Mouse (Mus musculus): ENCODE data around the gene Ankrd60. TPM values are rescaled to one million over a fixed set of nuclear protein-coding genes. Genes with fewer than 3 reads are reported as not detected.

The Ankrd60 gene
- polyA plus RNA-seq, 1 experiment from 2014 or later, result not detected

DNA sequence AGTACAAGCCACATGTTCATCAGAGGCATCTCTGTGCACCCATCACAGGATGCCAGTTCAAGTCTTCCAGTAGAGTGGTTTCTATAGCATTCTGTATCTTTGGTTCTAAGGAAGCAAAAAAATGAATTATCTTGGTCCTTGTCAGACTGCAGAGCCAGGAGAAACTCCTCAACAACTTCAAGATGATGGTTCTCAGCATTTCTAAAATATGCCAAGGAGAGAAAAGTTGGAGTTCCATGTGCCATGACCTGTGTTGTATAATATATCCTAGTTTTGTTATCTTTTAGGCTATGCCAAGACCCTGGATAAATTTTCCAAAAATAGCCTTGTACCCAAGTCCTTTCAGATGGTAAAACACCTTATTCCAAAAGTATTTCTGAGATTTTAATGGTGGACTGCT, 2.9 kb upstream of the Ankrd60 start:
- H3K4me1 ChIP-seq, result peaks cover 27% of the 10 kb centered on the region
- H3K27ac ChIP-seq (replicated peaks), result no peak overlapping the region
- no peaks in the 10 kb centered on the region for H3K36me3 ChIP-seq (replicated peaks)
- H3K9me3 ChIP-seq, result no peaks in the 10 kb centered on the region
- H3K27me3 ChIP-seq (replicated peaks; ENCODE audit: low read depth, poor library complexity, severe bottlenecking), result peaks cover 62% of the 10 kb centered on the region
- no peak for DNase-seq (ENCODE audit: low spot score)
- H3K4me3 ChIP-seq, result no peak overlapping the region

DNA sequence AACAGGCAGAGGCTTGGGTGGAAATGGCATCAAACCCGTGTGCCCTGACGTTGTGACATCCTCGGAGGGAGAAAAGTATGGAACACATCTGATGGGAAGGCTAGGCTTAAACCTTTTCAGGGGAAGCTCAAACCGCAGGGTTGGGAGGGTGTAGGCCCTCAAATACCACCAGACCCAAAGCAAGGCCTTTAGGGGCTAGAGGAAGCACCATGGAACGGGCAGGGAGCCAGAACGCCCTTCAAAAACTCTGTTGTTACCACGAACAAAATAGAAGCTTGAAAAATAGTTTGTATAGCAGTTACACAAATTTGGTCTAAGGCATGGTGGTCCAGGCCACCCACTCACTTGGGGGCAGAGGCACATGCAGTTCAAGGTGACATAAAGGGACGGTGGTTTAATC, 430 bp upstream of the Ankrd60 start:
- 33% methylated on average over 8 of the region's 8 CpGs for WGBS
- no peak for DNase-seq (ENCODE audit: low spot score)
- Histone ChIP-seq H3K27ac (replicated peaks) (no peak overlapping the region; the same call in 1 of the 2 replicates), H3K36me3 (replicated peaks) (no peaks in the 10 kb centered on the region), H3K4me3 (peak overlapping the region; percentile 63), H3K27me3 (replicated peaks; ENCODE audit: low read depth, poor library complexity, severe bottlenecking) (peaks cover 44% of the 10 kb centered on the region), H3K4me1 (peaks cover 12% of the 10 kb centered on the region), H3K9me3 (no peaks in the 10 kb centered on the region)

DNA sequence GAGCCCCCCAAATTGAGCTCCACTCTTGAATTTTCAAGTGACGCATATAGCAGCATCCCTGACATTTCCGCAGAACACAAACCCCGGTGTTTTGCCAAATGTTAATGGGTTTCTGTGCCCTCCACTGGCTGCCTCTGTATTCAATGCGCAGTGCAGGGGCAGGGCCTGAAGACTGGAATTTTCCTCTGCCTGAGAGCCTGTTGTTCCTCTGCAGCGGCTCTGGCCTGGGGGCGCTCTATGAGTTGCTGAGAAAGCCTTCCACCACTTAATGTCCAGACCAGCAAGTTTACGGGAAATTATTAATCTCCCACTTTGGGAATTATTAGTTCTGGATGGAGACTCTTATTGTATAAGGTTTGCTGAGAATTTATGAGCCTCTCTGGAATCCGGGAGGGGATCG, 14.0 kb downstream of the Ankrd60 start:
- DNase-seq (ENCODE audit: low spot score), result no peak
- no peak overlapping the region for H3K27ac ChIP-seq (replicated peaks)

DNA sequence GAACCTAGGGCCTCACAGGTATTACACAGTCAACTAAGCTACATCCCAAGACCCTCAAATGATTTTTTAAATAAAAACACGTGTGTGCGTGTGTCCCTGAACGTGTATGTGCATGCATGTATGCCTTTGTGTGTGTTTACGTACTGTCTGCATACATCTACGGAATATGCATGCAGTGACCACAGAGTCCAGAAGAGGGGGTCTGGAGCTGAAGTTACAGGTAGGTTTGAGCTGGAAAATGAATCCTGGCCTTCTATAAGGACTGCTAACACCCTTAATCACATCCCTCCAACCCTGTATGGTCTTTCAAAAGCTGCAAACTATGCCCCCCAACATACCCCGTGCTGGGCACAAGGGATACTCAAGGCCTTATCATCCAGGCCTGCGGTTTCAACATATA, 14.8 kb downstream of the Ankrd60 start:
- Histone ChIP-seq H3K4me1 (peaks cover 28% of the 10 kb centered on the region), H3K4me3 (no peak overlapping the region), H3K27ac (replicated peaks) (no peak overlapping the region), H3K36me3 (replicated peaks) (no peaks in the 10 kb centered on the region), H3K9me3 (no peaks in the 10 kb centered on the region), H3K27me3 (replicated peaks; ENCODE audit: low read depth, poor library complexity, severe bottlenecking) (no peaks in the 10 kb centered on the region)
- DNase-seq (ENCODE audit: low spot score), result no peak
- WGBS, result 73% methylated on average over 7 of the region's 7 CpGs

More for the DNA sequence above, 14.0 kb downstream of the Ankrd60 start:
- H3K4me1 ChIP-seq, result peaks cover 20% of the 10 kb centered on the region
- no peak overlapping the region for H3K4me3 ChIP-seq
- no peaks in the 10 kb centered on the region for H3K27me3 ChIP-seq (replicated peaks; ENCODE audit: low read depth, poor library complexity, severe bottlenecking)
- no peaks in the 10 kb centered on the region for H3K36me3 ChIP-seq (replicated peaks)
- 67% methylated on average over 9 of the region's 9 CpGs for WGBS
- H3K9me3 ChIP-seq, result no peaks in the 10 kb centered on the region

DNA sequence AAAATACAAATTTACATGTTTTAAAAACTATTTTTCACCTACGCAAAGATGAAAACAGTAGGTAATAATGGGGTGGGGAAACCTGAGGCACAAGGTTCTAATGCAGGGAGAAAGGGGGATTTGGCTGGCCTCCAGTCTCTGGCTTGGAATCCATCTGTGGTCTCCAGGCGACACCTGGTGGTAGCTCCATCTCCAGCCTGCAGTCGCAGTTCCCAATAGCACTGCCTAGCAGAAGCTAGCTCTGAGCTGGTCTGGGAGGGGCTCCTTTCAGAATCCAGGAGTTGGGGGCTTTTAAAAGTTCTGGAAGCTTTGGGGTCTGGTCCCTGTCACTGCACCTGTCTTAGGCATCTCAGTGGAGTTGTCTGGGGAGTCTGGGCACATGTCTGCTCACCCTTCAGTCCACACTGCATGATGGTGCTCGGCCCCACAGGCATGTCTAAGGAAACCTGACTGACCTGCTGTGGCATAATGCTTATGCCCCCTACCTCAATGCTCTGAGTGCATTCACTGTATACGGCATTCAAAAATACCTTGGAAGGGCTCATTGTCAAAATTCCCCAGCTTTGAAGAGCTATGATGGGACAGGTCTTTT, 16.2 kb downstream of the Ankrd60 start:
- 42% methylated on average over 5 of the region's 5 CpGs for WGBS
- no peaks in the 10 kb centered on the region for H3K36me3 ChIP-seq (replicated peaks)
- H3K4me3 ChIP-seq, result no peak overlapping the region
- no peak overlapping the region for H3K27ac ChIP-seq (replicated peaks)
- peaks cover 28% of the 10 kb centered on the region for H3K4me1 ChIP-seq
- H3K27me3 ChIP-seq (replicated peaks; ENCODE audit: low read depth, poor library complexity, severe bottlenecking), result no peaks in the 10 kb centered on the region
- no peaks in the 10 kb centered on the region for H3K9me3 ChIP-seq
- peak; percentile 73 for DNase-seq (ENCODE audit: low spot score)

DNA sequence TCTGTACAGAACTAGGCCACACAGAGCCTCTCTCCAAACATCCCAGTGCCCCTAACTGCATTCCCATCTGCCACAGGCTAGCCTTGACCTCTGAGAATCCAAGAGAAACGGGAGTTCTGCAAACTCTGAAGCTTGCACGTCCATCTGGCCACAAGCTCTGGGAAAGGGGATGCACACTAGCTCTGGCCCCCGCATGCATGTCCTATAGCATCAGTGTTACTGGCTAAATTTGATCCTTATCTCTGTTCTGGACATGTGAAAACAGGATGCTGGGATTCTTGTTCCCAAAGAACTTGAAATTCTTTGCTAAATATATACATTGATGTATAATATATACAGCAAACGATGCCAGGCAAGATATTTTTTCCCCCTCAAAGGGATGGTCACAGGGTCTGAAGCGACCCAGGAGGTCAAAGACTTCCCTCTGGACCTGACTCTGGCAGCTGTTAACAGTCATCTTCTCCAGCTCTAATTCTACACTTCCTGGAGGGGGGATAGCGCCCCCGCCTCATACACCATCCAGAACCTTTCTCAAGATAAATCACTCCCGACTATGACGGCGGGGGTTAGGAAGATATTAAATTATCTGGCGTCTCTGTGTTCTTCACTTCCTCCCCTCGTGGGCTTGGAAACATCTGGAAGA, 19.3 kb downstream of the Ankrd60 start:
- Histone ChIP-seq H3K4me1 (peaks cover 12% of the 10 kb centered on the region), H3K27ac (replicated peaks) (no peak overlapping the region), H3K4me3 (no peak overlapping the region), H3K36me3 (replicated peaks) (no peaks in the 10 kb centered on the region), H3K27me3 (replicated peaks; ENCODE audit: low read depth, poor library complexity, severe bottlenecking) (peaks cover 12% of the 10 kb centered on the region), H3K9me3 (no peaks in the 10 kb centered on the region)
- WGBS, result 58% methylated on average over 12 of the region's 12 CpGs
- DNase-seq (ENCODE audit: low spot score), result no peak

DNA sequence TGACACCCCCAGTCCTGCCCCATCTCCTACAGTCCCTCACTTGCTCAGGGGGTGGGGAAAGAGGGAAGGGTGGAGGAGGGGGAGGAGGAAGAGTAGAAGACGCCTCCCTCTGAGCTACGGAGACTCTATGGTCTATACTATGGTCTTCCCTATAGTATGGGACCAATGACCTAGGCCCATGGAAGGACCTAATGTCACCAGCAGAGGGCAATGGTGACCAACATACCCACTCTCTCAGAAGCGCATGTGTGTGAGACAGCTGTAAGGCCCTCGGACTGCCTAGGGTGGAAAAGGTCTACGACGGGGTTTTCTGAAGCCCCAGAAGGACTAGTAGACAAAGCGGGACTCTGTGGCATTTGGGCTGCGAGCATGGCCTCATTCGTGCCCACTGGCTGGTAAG, 24.3 kb downstream of the Ankrd60 start:
- 44% methylated on average over 9 of the region's 9 CpGs for WGBS

DNA sequence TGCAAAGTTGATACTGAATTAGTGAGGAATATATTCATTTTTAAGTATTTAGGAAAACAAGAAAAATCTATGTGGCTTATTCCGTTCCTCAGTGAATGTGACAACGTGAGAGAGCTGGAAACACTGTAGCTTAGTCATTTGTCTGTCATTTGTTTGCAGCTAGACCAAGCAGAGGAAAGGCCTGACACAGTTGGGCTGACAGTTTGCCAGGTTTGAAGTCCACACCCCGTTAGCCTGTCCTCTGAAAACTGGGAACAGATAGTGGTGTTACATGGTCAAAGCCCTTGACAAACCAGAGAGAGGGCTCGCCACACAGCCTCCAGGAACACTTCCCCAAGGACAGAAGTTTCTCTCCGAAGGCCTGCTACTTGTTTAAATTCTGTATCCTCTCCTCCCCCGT, 27.5 kb downstream of the Ankrd60 start:
- WGBS, result 76% methylated on average over 6 of the region's 6 CpGs
- Histone ChIP-seq H3K36me3 (replicated peaks) (no peaks in the 10 kb centered on the region), H3K4me1 (0 out of 2 replicates have a peak, but pooled peaks cover 3% of the 10 kb centered on the region), H3K27me3 (replicated peaks; ENCODE audit: low read depth, poor library complexity, severe bottlenecking) (peaks cover 23% of the 10 kb centered on the region), H3K9me3 (no peaks in the 10 kb centered on the region), H3K4me3 (no peak overlapping the region), H3K27ac (replicated peaks) (no peak overlapping the region)
- no peak for DNase-seq (ENCODE audit: low spot score)

More for the DNA sequence above, 24.3 kb downstream of the Ankrd60 start:
- DNase-seq (ENCODE audit: low spot score), result peak; percentile 48
- H3K27me3 ChIP-seq (replicated peaks; ENCODE audit: low read depth, poor library complexity, severe bottlenecking), result peaks cover 17% of the 10 kb centered on the region
- peaks cover 8% of the 10 kb centered on the region; the same call in 1 of the 2 replicates for H3K4me1 ChIP-seq
- H3K27ac ChIP-seq (replicated peaks), result no peak overlapping the region
- H3K4me3 ChIP-seq, result no peak overlapping the region
- H3K9me3 ChIP-seq, result no peaks in the 10 kb centered on the region
- no peaks in the 10 kb centered on the region for H3K36me3 ChIP-seq (replicated peaks)

DNA sequence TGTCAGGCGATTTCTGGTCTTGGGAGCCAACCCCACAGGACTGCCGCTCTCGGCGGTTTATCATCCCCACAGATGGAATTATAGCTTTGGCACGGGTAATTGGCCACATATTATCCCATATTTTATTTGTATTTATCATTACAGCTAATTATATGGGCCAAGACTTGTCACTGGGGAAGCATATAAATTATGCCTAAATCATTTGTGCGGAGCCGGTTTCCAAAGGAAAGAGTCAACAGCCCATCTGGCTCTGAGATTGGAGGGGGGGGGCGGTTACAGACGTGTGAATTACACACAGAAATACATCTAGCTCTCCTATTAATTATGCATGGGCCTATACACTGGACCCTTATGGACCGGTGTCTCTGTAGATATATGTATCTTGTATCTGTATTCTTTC, 28.9 kb downstream of the Ankrd60 start:
- no peak for DNase-seq (ENCODE audit: low spot score)
- Histone ChIP-seq H3K27me3 (replicated peaks; ENCODE audit: low read depth, poor library complexity, severe bottlenecking) (peaks cover 19% of the 10 kb centered on the region), H3K9me3 (no peaks in the 10 kb centered on the region), H3K4me3 (no peak overlapping the region), H3K27ac (replicated peaks) (no peak overlapping the region), H3K36me3 (replicated peaks) (no peaks in the 10 kb centered on the region), H3K4me1 (0 out of 2 replicates have a peak, but pooled peaks cover 3% of the 10 kb centered on the region)
- WGBS, result 91% methylated on average over 10 of the region's 10 CpGs

DNA sequence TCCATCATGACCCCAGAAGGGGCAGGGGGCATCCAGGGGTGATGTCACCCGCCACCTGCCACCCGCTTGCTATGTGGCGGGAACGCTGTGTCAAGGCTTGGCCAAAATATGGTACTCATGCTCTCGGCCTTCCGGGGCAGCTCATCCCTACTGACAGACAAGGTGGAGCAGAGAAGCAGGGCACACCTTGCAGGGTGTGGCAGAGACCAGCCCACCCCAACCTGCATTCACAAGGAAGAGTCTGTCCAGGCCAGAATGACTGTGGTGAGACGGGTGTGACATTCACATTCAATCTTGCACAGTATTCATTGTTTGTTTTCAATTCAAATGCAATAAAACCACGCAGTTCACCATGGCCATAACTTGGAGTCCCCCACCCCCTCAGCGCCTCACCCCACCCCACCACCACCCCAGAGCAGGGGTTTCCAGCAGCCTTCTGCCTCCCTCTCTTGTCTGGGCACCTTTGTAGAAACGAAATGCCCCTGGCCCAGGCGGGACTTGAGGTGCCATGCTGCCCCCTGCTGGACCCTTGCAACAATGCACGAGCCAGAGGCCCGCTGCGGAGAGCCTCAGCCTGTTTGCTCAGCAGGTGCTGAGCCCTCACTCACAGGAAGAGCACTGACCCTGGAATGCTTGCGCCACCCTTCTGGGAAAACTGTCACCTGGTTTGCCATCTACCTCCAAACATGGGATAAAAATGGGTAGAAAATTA, 32.0 kb downstream of the Ankrd60 start:
- no peaks in the 10 kb centered on the region for H3K9me3 ChIP-seq

DNA sequence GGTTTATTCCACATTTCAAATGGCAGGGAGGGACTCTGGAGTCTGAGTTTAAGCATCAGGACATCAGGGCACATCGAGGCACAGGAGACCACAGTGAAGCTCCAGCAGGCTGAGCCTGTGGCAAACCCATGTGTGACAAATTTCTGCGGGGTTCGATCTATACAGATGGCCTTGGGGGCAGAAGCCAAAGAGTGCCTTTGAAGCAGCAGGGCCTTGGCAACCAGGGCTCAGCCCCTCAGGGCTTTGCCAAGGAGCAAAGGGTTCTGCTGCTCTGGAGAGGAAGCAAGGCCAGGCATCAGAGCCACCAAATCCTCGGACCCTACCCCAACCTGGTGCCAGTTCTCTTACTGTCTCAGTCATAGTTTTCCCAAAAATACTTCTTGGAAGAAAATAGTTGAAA, 35.4 kb downstream of the Ankrd60 start:
- 90% methylated on average over 4 of the region's 4 CpGs for WGBS
- Histone ChIP-seq H3K27me3 (replicated peaks; ENCODE audit: low read depth, poor library complexity, severe bottlenecking) (peaks cover 16% of the 10 kb centered on the region), H3K4me3 (no peak overlapping the region), H3K4me1 (peaks cover 19% of the 10 kb centered on the region), H3K27ac (replicated peaks) (no peak overlapping the region), H3K9me3 (no peaks in the 10 kb centered on the region), H3K36me3 (replicated peaks) (no peaks in the 10 kb centered on the region)
- DNase-seq (ENCODE audit: low spot score), result no peak

More for the DNA sequence above, 32.0 kb downstream of the Ankrd60 start:
- Histone ChIP-seq H3K27ac (replicated peaks) (no peak overlapping the region), H3K4me3 (no peak overlapping the region), H3K27me3 (replicated peaks; ENCODE audit: low read depth, poor library complexity, severe bottlenecking) (peaks cover 16% of the 10 kb centered on the region), H3K4me1 (no peaks in the 10 kb centered on the region), H3K36me3 (replicated peaks) (no peaks in the 10 kb centered on the region)
- DNase-seq (ENCODE audit: low spot score), result peak; percentile 88
- WGBS, result 45% methylated on average over 15 of the region's 15 CpGs

DNA sequence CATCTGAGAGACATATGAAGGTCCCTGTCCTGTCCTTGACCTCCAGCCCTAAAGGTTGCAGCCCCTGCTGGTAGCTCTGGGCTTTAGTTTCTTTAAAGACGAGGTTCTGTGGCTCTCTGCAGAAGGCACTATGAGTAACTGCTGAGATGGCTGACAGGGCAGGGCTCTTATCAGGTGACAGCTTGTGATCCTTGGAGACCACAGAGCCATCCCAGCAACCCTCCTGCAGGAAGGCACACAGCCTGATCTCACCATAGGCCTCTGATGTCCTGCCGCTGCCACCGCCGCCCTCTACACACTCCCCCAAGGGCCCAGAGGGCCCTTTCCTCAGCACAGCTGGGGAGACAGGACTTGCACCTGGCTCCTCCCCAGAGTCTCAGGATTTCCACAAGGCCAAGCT, 36.4 kb downstream of the Ankrd60 start:
- no peak overlapping the region for H3K4me3 ChIP-seq
- H3K36me3 ChIP-seq (replicated peaks), result no peaks in the 10 kb centered on the region
- H3K27ac ChIP-seq (replicated peaks), result no peak overlapping the region
- DNase-seq (ENCODE audit: low spot score), result no peak
- WGBS, result 70% methylated on average over 4 of the region's 4 CpGs
- peaks cover 11% of the 10 kb centered on the region for H3K27me3 ChIP-seq (replicated peaks; ENCODE audit: low read depth, poor library complexity, severe bottlenecking)
- H3K4me1 ChIP-seq, result peaks cover 19% of the 10 kb centered on the region
- no peaks in the 10 kb centered on the region for H3K9me3 ChIP-seq

DNA sequence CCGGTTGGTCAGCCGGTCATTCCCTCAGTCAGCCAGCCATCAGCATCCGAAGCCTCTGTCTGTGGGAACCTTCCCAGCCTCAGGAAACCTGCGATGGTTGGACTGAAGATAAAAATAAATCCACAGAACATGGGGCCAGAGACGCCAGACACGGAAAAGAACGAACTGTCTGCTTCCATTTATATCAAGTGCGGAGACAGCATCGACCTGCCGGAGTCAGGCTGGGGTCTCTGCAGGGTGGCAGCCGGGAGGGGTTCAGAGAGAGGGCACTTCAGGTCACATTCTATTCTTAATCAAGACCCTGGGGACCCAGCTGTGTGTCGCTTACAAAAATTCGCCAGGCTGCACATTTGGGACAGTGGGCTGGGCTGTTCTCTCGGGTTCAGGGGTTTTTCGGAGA, 38.4 kb downstream of the Ankrd60 start:
- Histone ChIP-seq H3K36me3 (replicated peaks) (no peaks in the 10 kb centered on the region), H3K4me3 (no peak overlapping the region), H3K4me1 (peaks cover 23% of the 10 kb centered on the region), H3K27ac (replicated peaks) (peak overlapping the region; percentile 65; the same call in 1 of the 2 replicates), H3K27me3 (replicated peaks; ENCODE audit: low read depth, poor library complexity, severe bottlenecking) (peaks cover 11% of the 10 kb centered on the region), H3K9me3 (no peaks in the 10 kb centered on the region)
- WGBS, result 46% methylated on average over 15 of the region's 15 CpGs
- DNase-seq (ENCODE audit: low spot score), result peak; percentile 42
